Mouse (Mus musculus): ENCODE measurements around the gene Arhgap18.

Arhgap18 gene

DNA sequence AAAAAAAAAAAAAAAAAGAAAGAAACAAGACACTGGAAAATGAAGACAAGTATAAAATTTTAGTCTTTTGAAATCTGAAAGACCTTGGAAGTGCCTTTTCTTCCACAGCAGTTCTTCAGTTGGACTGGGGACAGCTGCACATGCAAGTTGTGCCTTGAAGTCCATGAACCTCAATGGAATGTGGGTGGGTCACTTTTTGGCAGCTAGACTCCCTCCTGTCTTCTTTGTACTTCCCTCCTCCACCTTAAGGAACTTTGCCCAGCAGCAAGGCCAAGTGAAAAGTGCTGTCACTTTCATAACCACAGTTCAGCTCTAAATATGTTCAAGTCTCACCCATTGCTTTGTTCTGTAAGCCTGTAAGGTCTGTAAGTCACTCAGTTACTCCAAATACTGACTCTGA lies 23.2 kb downstream of the Arhgap18 start:
- no peak for DNase-seq (ENCODE audit: low spot score in 2 of 2)

DNA sequence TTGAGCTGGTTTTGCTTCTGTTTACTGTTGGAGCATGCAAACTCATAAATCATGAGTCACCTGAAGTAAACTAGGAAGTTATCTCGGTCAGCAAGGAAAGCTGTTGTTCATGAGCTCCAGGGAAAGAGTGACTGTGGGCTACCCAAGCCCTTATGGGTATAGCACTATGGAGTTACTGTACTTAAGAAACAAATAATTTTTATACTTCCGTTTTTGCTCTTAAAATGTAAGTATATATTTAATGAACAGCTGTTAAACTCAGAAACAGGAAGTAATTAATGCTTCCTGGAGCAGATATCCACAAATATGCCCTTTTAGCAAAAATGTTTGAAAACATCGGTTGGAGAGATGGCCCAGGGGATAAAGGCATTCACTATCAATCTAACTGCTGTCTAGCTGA lies 27.4 kb downstream of the Arhgap18 start:
- DNase-seq (ENCODE audit: low spot score in 2 of 2): no peak

- no peak for DNase-seq (ENCODE audit: low spot score in 2 of 2)
Measured at GRCm38 (mm10) chr10:26789680-26790079, 36.5 kb downstream of the Arhgap18 start.

DNA sequence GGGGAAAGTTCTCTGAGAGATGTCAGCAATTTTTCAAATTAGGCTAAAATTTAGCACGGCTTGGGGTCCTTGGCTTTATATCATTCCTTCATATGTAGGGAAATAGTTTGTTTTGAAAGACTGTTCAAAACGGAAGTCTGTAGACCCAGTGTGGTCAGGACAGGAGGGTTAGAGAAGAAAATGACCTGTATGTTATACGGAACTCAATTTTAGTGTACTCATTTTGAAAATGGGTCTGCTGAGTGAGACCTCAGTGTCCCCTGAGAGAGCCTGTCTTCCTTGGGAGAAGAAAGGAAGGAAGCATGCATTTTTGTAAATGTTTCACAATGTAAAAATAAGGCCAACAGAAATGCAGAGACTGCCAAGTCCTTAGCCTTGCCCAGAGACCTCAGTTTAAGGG lies 38.6 kb downstream of the Arhgap18 start:
- no peak for DNase-seq (ENCODE audit: low spot score in 2 of 2)

- DNase-seq (ENCODE audit: low spot score in 2 of 2): no peak
Measured at GRCm38 (mm10) chr10:26793013-26793412, 39.8 kb downstream of the Arhgap18 start.

GRCm38 (mm10) chr10:26796432-26797286 lies 43.4 kb downstream of the Arhgap18 start:
- DNase-seq (ENCODE audit: low spot score in 2 of 2): no peak

DNA sequence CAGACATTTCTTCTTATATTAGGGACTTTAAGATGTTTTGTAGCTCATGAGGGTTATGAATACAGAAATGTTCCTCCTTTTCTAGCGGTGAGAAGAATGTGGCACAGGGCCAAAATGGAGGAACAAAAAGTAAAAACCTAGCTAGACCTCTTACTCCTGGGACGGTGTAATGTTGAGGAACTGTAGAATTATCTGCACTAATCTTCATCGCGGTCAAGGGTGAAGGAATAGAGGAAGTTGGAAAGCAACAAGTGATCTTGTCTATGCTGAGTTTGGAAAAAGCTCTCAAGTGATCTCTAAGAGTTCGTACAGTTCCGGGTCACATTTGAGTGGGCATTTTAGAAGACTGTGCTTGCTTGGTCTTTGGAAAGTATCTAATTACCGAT lies 44.1 kb downstream of the Arhgap18 start:
- DNase-seq (ENCODE audit: low spot score in 2 of 2): no peak

GRCm38 (mm10) chr10:26798752-26799411 lies 45.7 kb downstream of the Arhgap18 start:
- no peak for DNase-seq (ENCODE audit: low spot score in 2 of 2)

DNA sequence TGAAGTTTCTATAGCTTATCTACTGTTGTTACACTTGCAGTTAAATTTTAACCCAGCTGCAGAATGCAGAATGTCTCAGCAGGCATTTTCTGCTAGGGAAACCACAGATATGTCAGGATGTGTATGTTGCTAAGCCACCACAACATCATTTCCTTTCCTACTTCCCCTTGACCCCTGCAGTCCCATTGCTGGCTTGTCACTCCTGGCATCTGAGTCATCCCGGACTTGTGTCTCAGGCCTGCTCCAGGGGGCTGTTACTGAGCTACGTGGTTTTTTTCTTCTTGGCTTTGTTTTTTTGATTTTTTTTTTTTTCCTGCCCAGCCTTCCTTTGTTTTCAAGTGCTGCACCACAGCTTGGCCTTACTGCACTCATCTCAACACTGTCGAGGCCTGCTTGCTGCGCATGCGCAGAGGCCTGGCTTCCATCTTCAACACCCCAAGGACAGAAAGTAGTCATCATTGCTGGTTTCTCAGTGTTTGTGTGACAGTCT lies 46.4 kb downstream of the Arhgap18 start:
- DNase-seq (ENCODE audit: low spot score in 2 of 2): no peak

DNA sequence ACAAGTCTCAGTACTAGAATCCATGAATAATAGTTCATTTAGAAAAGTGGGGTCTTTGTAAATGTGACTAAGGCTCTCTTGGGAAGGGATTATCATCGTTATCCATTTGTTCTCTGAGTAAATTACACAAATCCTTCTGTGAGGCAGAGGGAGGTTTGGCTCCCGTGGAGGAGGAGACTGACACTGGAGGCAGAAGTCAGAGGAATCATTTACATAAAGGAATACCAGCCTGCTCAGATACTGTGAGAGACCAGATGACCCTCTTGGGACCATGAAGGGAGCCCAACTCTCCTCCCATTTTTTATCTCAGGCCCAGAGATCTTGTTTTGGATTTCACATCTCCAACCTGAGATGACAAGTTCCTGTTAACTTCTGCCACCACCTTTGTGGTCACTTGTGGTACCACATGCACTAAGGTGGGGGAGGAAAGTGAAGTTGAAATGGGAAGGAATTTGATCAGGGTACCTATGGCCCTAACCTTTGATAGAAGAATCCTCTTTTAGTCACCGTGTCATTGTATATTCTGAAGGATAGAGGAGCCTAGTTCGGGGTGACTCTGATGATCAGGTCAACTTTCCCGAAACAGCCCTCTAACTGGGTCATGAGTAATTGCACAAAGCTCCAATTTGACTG lies 51.2 kb downstream of the Arhgap18 start:
- no peak for DNase-seq (ENCODE audit: low spot score in 2 of 2)

- DNase-seq (ENCODE audit: low spot score in 2 of 2): no peak
Measured at GRCm38 (mm10) chr10:26805007-26805406, 51.8 kb downstream of the Arhgap18 start.

GRCm38 (mm10) chr10:26806092-26806491 lies 52.9 kb downstream of the Arhgap18 start:
- DNase-seq (ENCODE audit: low spot score in 2 of 2): no peak

DNA sequence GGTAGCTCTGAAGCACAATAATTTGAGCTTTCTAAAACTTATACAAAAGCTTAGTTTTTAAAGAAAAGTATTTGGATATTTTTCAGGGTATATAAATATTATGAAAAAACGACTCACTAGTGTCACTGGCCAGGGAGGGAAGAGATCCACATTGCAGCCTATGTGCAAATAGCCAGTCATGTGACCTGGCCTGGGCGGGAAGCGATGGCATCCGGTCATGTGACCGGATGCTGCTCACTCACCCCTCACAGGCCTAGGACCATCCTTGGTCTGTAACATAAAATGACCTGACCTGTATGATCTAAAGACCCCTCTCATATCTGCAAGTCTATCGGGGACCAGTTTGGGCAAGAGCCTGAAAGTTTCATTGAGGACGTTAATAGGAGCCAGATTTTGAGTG lies 56.8 kb downstream of the Arhgap18 start:
- DNase-seq (ENCODE audit: low spot score in 2 of 2): no peak

DNA sequence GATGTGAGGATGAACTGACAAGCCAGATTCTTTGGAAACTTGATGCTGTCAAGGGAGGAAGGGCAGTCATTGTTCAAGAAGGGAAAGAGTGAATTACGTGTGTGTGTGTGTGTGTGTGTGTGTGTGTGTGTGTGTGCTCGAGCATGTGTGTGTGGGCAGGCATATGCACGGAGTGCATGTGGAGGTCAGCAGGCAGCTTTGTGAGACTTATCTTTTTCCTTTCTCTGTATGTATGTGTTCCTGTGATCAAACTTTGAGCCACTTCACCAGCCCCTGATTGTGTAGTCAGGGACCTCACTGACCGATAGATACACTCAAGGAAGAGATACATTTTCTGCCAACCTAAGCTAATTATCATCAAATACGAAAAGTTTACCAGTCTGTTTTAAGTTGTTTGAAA lies 57.6 kb downstream of the Arhgap18 start:
- DNase-seq (ENCODE audit: low spot score in 2 of 2): no peak

DNA sequence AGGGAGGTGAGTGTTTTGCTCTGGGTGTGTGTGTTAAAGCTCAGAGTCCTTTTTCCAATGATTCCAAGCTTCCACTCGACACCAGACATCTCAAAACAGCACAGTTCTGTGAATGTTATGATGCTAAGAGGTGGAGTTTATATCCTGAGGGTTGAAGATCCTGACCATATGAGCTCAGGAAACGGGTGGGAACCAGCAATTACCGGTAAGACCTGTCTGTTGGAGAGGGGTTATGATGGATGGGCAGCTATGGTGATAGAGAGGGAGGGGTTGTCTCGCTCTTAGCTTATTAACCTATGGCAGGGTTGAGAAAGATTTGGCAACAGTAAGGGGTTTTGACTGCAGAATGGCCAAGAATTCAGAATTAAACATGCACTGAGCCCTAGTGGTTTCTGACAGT lies 58.1 kb downstream of the Arhgap18 start:
- DNase-seq (ENCODE audit: low spot score in 2 of 2): no peak

DNA sequence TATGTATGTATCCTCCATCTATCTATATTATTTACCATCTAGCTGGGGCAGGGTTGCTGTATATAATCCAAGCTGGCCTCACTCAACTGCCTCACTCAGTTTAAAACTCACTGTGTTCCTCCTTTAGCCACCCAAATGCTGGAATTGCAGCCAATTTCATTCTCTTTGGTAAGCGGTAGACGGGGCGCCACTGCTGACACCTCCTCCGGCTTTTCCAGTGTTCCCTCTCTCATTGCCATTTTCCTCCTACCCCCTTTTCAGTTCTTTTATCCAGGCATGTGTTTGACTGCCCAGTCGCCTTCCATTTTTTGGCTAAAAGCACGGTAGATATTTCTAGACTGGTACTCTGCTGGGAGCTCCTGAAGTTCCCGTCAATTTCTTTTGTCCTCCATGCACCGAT lies 62.4 kb downstream of the Arhgap18 start:
- DNase-seq (ENCODE audit: low spot score in 2 of 2): peak in 1 of 2 experiments; percentile 11

GRCm38 (mm10) chr10:26820326-26820725 lies 67.1 kb downstream of the Arhgap18 start:
- no peak for DNase-seq (ENCODE audit: low spot score in 2 of 2)

GRCm38 (mm10) chr10:26820936-26821335 lies 67.7 kb downstream of the Arhgap18 start:
- DNase-seq (ENCODE audit: low spot score in 2 of 2): no peak

GRCm38 (mm10) chr10:26823997-26824396 lies 70.8 kb downstream of the Arhgap18 start:
- DNase-seq (ENCODE audit: low spot score in 2 of 2): no peak

DNA sequence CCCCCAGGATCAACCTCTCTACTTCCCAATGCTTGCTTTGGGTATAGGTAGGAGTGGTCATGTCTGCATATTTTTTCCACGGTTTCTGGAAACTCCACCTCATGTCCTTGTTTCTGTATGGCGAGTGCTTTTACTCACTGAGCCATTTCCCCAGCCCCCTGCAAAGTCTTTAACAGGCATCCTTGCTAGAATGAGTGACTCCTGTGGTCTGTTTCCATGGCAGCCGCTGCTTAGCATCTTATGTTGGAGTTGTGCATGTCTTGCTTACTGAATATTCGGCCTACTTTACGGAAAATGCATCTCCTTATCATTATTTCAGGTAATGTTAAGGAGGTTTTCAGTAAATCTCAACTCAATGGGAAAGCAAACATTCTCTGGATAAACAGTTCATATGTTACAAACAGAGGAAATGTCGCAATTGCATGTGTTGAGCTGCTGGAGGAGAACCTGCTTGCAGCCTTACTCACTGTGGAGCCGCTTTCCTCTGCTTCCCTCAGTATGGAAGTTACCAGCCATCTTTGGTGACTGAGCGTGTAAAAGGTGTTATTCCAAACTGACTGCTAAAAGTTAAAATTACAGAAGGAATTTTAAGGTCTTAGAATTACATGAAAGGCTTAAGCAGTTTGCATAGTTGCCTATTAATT lies 72.1 kb downstream of the Arhgap18 start:
- DNase-seq (ENCODE audit: low spot score in 2 of 2): peak in 1 of 2 experiments; percentile 10

DNA sequence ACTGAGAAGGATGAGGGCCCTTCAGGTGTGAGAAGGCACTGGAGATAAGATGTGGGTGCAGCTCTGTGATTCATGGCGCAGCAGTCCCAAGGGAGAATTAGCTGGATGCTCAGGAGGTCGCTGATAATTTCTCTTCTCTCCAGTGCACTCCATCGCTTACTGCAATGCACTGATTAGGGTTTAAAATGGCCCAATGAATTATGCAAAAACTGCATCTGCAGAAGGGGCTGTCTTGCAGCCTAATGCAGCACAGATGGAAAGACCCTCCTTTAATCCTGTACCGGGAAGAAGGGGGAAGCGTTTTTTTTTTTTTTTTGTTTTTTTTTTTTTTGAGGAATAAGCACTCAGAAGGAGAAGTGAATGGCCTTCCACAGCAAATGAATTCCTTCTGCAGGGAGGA lies 74.1 kb downstream of the Arhgap18 start:
- no peak for DNase-seq (ENCODE audit: low spot score in 2 of 2)

Measured in frontal cortex, postnatal 14 days (tissue).